Mouse (Mus musculus): ENCODE measurements around the gene Ss18l1.

GRCm38 (mm10) chr2:180090285-180090684, 48.0 kb downstream of the Ss18l1 start:
- TF ChIP-seq GATA1 (IDR thresholded peaks at IDR 0.05; ENCODE audit: borderline replicate concordance, low read length) (no peak), FLI1 (IDR thresholded peaks at IDR 0.05; ENCODE audit: low read length) (no peak)

All from megakaryocyte, embryonic 14.5 days (primary cell).